Mouse (Mus musculus) kidney, postnatal 10 days (tissue): Measurements from ENCODE around the gene Ccdc142.

Experiments used
- DNase-seq: peaks from one replicate; pipeline ENCODE4 v3.0.0; 2021; ENCODE audit warnings: mixed read lengths

The Ccdc142 gene

GRCm38 (mm10) chr6:83086121-83087035 lies 15.0 kb upstream of the Ccdc142 start, which contains the start of gene Lbx2:
Lbx2 (plus strand) TSS chr6:83086367.
- DNase-seq, result peak; percentile 25

GRCm38 (mm10) chr6:83087205-83087925 lies 14.0 kb upstream of the Ccdc142 start:
- peak; percentile 63 for DNase-seq

DNA sequence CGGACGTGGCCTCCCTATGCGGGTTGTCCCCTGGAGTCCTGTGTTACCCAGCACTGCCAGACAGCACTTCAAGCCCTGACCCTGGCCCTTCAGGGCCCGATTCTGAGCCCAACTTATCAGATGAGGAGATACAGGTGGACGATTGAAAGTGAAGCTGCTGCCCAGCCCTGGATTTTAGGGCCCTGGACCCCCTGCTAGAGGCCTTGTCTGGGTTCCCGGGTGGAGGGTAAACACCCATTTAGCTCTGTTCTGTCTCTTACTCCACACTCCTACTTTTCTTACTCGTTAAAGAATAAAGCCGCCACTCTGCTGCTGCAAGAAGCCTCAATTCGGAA lies 13.5 kb upstream of the Ccdc142 start:
- DNase-seq, result no peak

- DNase-seq, result peak; percentile 82
Observed at GRCm38 (mm10) chr6:83092416-83093127, 8.8 kb upstream of the Ccdc142 start.

GRCm38 (mm10) chr6:83095968-83096367 lies 5.4 kb upstream of the Ccdc142 start:
- DNase-seq, result no peak

DNA sequence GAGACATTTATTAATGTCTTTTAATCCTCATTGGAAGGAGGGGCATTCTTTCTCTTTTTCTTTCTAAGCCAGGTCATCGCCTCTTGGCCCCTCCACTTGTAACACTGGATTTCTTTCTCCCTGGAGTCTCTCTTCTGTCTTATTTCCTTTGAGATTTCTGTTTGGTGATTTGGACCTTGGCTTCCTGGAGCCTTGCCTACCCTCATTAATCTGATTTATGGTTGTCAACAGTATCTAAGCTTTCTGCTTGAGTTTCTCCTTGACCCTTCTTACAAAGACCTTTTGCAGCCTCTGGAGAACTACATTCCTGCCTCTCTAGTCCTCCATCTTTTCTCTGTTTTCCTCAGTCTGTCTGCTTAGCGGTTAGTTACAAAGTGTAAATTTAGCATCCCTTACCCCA lies 3.0 kb upstream of the Ccdc142 start:
- peak; percentile 64 for DNase-seq

DNA sequence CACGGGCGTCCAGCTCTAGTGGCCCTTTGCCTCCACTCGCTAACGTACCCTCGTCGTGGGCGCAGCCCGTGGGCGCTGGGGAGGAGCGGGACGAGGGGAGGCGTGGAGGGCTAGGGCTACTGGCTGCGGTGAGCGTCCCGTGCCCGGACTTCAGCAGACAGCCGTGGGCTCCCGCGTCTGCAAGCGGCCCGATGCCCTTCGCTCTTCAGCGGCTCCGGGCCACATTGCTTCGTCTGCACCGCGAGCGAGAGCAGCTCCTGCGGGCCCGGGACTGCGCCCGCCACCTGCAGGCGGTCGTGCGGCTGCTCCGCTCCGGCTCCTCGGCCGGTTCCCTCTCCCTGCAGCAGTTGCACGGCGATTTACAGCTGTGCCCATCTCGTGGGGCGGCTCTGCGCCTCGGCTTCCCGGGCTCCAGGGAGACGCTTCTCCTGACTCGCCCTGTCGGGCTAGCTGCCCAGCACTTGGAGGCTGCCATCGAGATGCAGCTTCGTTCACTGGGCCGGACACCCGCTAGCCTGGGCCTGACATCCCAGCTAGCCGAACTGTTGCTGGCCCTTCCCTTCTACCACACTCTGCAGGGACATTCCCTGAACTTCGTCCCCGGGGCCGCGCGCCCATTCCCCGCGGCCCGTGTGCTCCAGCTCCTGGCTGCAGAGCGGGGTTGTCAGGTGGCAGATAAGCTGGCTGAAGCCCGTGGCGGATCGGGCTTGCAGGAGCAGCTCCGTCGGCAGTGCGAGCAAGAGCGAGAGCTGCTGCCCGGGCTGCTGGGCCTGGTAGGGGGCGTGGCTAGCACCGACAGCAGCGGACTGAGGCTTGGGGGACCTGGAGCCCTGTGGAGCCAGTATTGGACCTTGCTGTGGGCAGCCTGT lies 521 bp downstream of the Ccdc142 start:
- peak; percentile 83 for DNase-seq

GRCm38 (mm10) chr6:83103130-83103650 lies 1.8 kb downstream of the Ccdc142 start:
- DNase-seq, result no peak

- DNase-seq, result no peak
Observed at GRCm38 (mm10) chr6:83104158-83104557, 2.8 kb downstream of the Ccdc142 start.

DNA sequence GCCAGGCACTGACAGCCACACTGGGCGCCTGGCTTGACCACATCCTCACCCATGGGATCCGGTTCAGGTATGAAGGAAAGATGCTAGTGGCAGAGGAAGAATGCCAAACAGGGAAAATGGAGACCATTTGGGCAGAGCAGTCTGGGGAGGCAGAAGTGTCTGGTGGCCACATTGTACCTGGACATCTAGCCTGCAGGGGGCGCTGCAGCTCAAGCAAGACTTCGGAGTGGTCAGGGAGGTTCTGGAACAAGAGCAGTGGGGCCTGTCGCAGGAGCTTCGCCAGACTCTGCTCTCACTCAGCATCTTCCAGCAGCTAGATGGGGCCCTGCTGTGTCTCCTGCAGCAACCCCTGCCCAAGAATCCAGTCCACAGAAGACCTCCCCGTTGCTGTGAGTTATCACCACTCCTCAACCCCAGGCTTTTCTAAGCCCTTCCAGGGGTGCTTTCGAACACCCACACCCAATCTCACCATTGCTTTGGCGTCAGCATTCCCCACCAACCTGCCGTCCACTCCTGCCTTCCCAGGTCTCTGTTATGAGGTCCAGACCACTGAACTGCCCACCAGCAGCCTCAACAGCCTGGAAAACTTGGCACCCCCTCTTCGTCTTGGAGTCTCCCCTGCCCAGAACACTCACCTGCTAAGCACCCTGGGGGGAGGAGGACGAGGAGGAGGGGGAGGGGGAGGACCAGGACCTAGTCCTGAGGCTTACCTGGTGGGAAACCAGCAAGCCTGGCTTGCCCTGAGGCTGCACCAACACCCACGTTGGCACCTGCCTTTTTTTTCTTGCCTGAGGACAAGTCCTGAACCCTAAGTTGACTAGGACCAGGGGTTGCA lies 6.4 kb downstream of the Ccdc142 start:
- peak; percentile 89 for DNase-seq

- DNase-seq, result peak; percentile 90
Observed at GRCm38 (mm10) chr6:83108762-83109668, 7.6 kb downstream of the Ccdc142 start, which contains the start of gene Mrpl53. Mrpl53 (plus strand) TSS chr6:83109040.

- no peak for DNase-seq
Observed at GRCm38 (mm10) chr6:83111510-83112136, 10.2 kb downstream of the Ccdc142 start.

DNA sequence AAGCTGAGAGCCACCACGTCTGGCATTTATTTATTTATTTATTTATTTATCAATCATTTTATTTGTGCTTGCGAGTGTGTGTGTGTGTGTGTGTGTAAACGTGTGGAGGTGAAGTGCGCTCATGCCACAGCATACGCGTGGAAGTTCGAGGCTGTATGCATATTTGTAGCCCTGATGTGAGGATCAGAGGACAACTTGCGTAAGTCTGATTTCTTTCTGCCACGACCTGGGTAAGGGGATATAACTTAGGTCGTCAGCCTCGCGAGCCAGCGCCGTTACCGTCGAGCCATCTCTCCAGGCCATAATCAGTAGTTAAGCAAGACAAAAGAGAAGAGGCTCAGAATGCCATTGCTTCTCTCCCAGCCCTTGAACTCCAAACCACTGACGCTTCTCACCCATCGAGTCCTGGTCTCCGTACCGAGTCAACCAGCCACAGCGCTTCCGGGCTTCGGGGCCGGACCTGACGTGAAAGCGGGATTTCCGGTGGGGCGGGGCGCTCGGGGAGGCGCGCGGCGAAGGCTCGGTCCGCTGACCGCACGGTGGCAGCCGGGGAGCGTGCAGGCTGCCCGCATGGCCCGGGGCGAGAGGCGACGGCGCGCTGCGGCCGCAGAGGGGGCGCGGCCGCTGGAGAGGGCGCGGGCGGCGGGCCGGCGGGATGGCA lies 13.7 kb downstream of the Ccdc142 start, which contains the start of gene Mogs:
Gene Mogs, plus strand, starts transcription at position 486 of the 661 bp plus-strand sequence.
- DNase-seq, result peak; percentile 98

GRCm38 (mm10) chr6:83115682-83116372 lies 14.4 kb downstream of the Ccdc142 start:
- DNase-seq, result no peak

DNA sequence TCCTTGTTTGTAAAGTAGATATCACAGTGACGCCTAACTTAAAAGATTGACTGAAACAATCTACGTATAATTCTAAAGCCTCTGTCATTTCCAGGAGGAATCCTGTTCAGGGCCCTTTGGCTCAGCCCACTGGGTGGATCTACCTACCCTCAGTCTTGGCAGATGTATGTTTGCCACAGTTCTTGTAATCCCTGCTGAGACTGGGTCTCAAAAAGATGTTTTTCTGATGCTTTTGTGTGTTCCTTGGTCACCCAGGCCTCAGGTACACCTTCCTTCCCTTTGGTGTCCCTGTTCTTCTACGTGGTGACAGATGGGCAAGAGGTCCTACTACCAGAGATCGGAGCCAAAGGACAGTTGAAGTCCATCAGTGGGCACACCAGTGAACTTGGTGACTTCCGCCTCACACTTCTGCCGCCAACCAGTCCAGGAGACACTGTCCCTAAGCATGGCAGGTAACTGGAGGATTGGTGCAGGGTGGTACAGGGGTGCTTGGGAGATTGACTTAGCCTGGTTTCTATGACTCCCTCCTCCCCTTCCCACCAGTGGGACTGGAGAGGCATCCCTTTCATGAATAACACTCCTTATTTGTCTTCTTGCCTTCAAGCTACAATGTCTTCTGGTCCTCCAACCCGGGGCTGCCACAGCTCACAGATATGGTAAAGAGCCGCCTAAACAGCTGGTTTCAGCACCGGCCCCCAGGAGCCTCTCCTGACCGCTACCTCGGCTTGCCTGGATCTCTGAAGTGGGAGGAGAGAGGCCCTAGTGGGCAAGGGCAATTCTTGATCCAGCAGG lies 15.2 kb downstream of the Ccdc142 start:
- peak; percentile 11 for DNase-seq

DNA sequence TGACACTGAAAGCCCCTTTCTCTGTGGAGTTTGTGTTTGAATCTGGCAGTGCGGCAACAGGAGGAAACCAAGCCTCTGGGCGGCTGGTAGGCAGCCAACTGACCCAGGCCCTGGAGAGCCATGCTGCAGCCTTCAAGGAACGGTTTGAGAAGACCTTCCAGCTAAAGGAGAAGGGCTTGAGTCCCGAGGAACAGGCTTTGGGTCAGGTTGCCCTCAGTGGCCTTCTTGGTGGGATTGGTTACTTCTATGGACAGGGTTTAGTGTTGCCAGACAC lies 15.7 kb downstream of the Ccdc142 start:
- no peak for DNase-seq

DNA sequence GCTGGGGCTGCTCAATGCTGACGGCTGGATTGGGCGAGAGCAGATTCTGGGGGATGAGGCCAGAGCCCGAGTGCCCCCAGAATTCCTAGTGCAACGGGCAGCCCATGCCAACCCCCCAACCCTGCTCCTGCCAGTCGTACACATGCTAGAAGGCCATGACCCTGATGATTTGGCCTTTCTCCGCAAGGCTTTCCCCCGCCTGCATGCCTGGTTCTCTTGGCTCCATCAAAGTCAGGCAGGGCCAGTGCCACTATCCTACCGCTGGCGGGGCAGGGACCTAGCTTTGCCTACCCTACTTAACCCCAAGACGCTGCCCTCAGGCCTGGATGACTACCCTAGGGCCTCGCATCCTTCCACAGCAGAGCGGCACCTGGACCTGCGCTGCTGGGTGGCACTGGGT lies 16.2 kb downstream of the Ccdc142 start:
- peak; percentile 21 for DNase-seq

DNA sequence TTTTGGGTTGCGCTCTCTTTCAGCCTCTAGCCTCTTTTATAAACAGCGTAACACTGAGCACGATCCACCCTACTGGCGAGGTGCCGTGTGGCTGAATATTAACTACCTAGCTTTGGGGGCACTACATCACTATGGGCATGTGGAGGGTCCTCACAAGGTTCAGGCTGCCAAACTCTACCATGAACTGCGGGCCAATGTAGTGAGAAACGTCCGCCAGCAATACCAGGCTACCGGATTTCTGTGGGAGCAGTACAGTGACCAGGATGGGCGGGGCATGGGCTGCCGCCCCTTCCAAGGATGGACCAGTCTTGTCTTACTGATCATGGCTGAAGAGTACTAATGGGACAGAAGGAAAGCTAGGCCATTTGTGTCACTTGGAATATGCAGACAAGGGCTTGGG lies 17.0 kb downstream of the Ccdc142 start:
- DNase-seq, result peak; percentile 20
